Mouse (Mus musculus) limb, embryonic 14.5 days (tissue): ENCODE data around the gene Prph. TPM values are rescaled to one million over a fixed set of nuclear protein-coding genes. Genes with fewer than 3 reads are reported as not detected.

Source experiments
- ATAC-seq: fragments of 200-750 bp; cut with Nextera tagmentation; 2 replicates; pipeline ENCODE4 v1.8.0; 2017; ENCODE audit warnings: low read depth, moderate number of reproducible peaks, moderate TSS enrichment; ENCODE audit not compliant: low FRiP score
- DNase-seq: peaks from one replicate; pipeline ENCODE4 v3.0.0-alpha.2; 2015; ENCODE audit warnings: low spot score
- H3K27ac ChIP-seq: fragments of 300-500 bp; sonication (generic); replicated peaks from 2 replicates; pipeline ENCODE4 v1.5.1; 2014; ENCODE audit warnings: low read depth, mild to moderate bottlenecking, low read length, moderate library complexity, mixed read lengths
- H3K27me3 ChIP-seq: fragments of 300-500 bp; sonication (generic); 2 replicates; pipeline ENCODE4 v1.6.1; 2014; ENCODE audit warnings: low read length, mixed read lengths; ENCODE audit not compliant: control insufficient read depth, insufficient read depth
- H3K36me3 ChIP-seq: fragments of 300-500 bp; sonication (generic); 2 replicates; pipeline ENCODE4 v1.6.1; 2014; ENCODE audit warnings: mild to moderate bottlenecking, low read length, moderate library complexity, mixed read lengths; ENCODE audit not compliant: control insufficient read depth, insufficient read depth
- H3K4me1 ChIP-seq: fragments of 300-500 bp; sonication (generic); 2 replicates; pipeline ENCODE4 v1.6.1; 2014; ENCODE audit warnings: antibody characterized with exemption, low read length, mixed read lengths; ENCODE audit not compliant: control insufficient read depth, insufficient read depth
- H3K4me2 ChIP-seq: fragments of 300-500 bp; sonication (generic); replicated peaks from 2 replicates; pipeline ENCODE4 v1.6.1; 2014; ENCODE audit warnings: low read depth, mild to moderate bottlenecking, low read length, moderate library complexity; ENCODE audit not compliant: severe bottlenecking
- H3K4me3 ChIP-seq: fragments of 300-500 bp; sonication (generic); replicated peaks from 2 replicates; pipeline ENCODE4 v1.5.1; 2014; ENCODE audit warnings: low read length
- H3K9ac ChIP-seq: fragments of 300-500 bp; sonication (generic); 2 replicates; pipeline ENCODE4 v1.6.1; 2014; ENCODE audit warnings: mild to moderate bottlenecking, low read depth, low read length, moderate library complexity; ENCODE audit not compliant: severe bottlenecking
- H3K9me3 ChIP-seq: fragments of 300-500 bp; sonication (generic); 2 replicates; pipeline ENCODE4 v1.6.1; 2016; ENCODE audit warnings: low read length; ENCODE audit not compliant: control insufficient read depth
- POLR2A ChIP-seq: fragments of 200-500 bp; IDR thresholded peaks from 2 replicates; pipeline ENCODE4 v1.8.0; 2012; ENCODE audit warnings: inconsistent platforms, mild to moderate bottlenecking, moderate library complexity, borderline replicate concordance; ENCODE audit not compliant: insufficient read depth, insufficient read length; ENCODE audit errors: extremely low read depth
- WGBS: fragments of 180-500 bp; shearing (Covaris S2); extraction: QIAGEN DNeasy Blood & Tissue Kit; methylation state at CpG from one replicate; pipeline ENCODE4 v1.1.7; 2014; 5-methylcytosine and 5-hydroxymethylcytosine counted together
- polyA plus RNA-seq, 2 experiments: library from polyadenylated mRNA; depleted of rRNA in 1 of 2; stranded (reverse) in 1 of 2; unstranded in 1 of 2; fragments of >200 nt; fragmentation: Nextera tagmentation in 1 of 2; extraction: Ambion mirVana in 1 of 2; gene quantifications; 2 replicates each; pipeline versions ENCODE4 v1.2.1 to v1.2.3; 2012 to 2014

The Prph gene
- polyA plus RNA-seq (2012; rRNA removed), result 2.7 and 4.2 TPM in 2 replicates
- 1.3 and 1.7 TPM in 2 replicates for polyA plus RNA-seq (2014; fragmentation: Nextera tagmentation; extraction: Ambion mirVana)

DNA sequence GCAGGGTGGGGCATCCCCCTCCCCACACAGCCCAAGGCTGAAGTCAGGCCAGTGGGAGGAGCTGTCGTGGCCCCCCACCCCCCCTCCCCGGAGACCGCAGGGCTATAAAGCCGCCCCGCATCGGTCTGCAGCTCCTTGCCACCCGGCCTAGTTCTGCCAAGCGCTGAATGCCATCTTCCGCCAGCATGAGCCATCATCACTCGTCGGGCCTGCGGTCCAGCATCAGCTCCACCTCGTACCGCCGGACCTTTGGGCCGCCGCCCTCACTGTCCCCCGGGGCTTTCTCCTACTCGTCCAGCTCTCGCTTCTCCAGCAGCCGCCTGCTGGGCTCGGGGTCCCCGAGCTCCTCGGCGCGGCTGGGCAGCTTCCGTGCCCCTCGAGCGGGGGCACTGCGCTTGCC is at the start of gene Prph:
TSS of gene Prph (plus strand) at position 135 of the 400 bp plus-strand sequence.
- WGBS, result 2% methylated on average over 20 of the region's 30 CpGs
- Histone ChIP-seq H3K27me3 (peaks cover 66% of the 10 kb centered on the region), H3K36me3 (no peaks in the 10 kb centered on the region), H3K4me2 (peak within 1 kb of the TSS; percentile 75), H3K9me3 (no peaks in the 10 kb centered on the region), H3K4me1 (peaks cover 19% of the 10 kb centered on the region), H3K9ac (peak within 1 kb of the TSS; percentile 21; the same call in 1 of the 2 replicates), H3K27ac (no peak within 1 kb of the TSS), H3K4me3 (peak within 1 kb of the TSS; percentile 39)
- no peak for DNase-seq
- TF ChIP-seq POLR2A, result no peak
- no peak for ATAC-seq

DNA sequence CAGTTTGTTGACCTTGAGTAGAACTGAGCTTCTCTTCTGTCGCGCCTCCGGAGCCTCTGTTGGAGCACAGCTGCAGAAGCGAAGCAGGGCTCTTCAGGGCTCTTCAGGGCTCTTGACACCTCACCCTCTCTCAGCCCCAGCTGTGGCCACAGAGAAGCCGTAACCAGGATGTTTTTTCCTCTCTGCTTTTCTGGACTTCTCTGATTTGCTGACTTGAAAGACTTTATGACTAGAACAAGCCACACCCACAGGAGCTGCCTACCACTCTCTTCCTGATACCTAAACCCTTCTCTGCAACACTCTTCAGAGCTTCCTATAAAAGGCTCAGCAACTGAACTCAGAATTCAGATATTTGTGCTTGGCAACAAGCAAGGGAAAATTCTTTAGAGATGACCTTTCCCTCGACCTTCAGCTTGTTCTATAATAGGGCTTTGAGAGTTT is 46.2 kb upstream of the Prph start:
- TF ChIP-seq POLR2A, result no peak
- Histone ChIP-seq H3K27me3 (no peaks in the 10 kb centered on the region), H3K27ac (no peak overlapping the region), H3K9ac (no peak overlapping the region), H3K4me2 (no peak overlapping the region), H3K36me3 (no peaks in the 10 kb centered on the region), H3K4me1 (0 out of 2 replicates have a peak, but pooled peaks cover 5% of the 10 kb centered on the region), H3K9me3 (no peaks in the 10 kb centered on the region), H3K4me3 (no peak overlapping the region)
- WGBS, result 59% methylated on average over 6 of the region's 6 CpGs
- ATAC-seq (no peak), DNase-seq (no peak)

DNA sequence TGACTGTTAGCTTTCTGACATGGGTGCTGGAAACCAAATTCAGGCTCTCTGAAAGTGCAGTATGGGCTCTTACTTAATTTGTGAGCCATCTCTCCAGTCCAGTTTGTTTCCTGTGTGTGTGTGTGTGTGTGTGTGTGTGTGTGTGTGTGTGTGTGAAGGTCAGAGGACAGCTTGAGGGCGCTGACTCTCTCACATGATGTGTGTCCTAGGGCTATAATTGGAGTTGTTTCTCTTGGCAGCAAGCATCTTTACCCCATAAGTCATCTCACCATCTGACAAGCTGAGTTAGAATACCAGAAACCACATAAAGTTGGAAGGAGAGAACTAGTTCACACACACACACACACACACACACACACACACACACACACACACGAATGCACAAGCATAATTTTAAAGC is 44.1 kb upstream of the Prph start:
- H3K36me3 ChIP-seq, result no peaks in the 10 kb centered on the region
- no peaks in the 10 kb centered on the region for H3K27me3 ChIP-seq
- H3K27ac ChIP-seq, result no peak overlapping the region
- 0 out of 2 replicates have a peak, but pooled peaks cover 8% of the 10 kb centered on the region for H3K4me1 ChIP-seq
- H3K9ac ChIP-seq, result no peak overlapping the region
- H3K4me2 ChIP-seq, result no peak overlapping the region
- DNase-seq, result no peak
- WGBS, result 85% methylated on average over 2 of the region's 2 CpGs
- H3K4me3 ChIP-seq, result no peak overlapping the region
- no peak for TF ChIP-seq POLR2A
- no peak for ATAC-seq
- no peaks in the 10 kb centered on the region for H3K9me3 ChIP-seq

- ATAC-seq (no peak), DNase-seq (no peak)
- Histone ChIP-seq H3K4me3 (no peak overlapping the region), H3K27me3 (no peaks in the 10 kb centered on the region), H3K4me1 (0 out of 2 replicates have a peak, but pooled peaks cover 8% of the 10 kb centered on the region), H3K9ac (no peak overlapping the region), H3K4me2 (no peak overlapping the region), H3K27ac (0 out of 2 replicates have a peak overlapping the region, but pooled peaks have one; percentile 5), H3K9me3 (no peaks in the 10 kb centered on the region), H3K36me3 (no peaks in the 10 kb centered on the region)
- no peak for TF ChIP-seq POLR2A
- 63% methylated on average over 3 of the region's 3 CpGs for WGBS
Observed at GRCm38 (mm10) chr15:99011946-99012345, 43.0 kb upstream of the Prph start.

- H3K4me2 ChIP-seq, result no peak overlapping the region
- no peaks in the 10 kb centered on the region for H3K9me3 ChIP-seq
- ATAC-seq (no peak), DNase-seq (no peak)
- no peak overlapping the region for H3K27ac ChIP-seq
- no peaks in the 10 kb centered on the region for H3K27me3 ChIP-seq
- H3K9ac ChIP-seq, result no peak overlapping the region
- WGBS, result 31% methylated on average over 9 of the region's 9 CpGs
- no peaks in the 10 kb centered on the region for H3K36me3 ChIP-seq
- H3K4me3 ChIP-seq, result no peak overlapping the region
- H3K4me1 ChIP-seq, result peaks cover 29% of the 10 kb centered on the region
- no peak for TF ChIP-seq POLR2A
Observed at GRCm38 (mm10) chr15:99014496-99015030, 40.4 kb upstream of the Prph start.

DNA sequence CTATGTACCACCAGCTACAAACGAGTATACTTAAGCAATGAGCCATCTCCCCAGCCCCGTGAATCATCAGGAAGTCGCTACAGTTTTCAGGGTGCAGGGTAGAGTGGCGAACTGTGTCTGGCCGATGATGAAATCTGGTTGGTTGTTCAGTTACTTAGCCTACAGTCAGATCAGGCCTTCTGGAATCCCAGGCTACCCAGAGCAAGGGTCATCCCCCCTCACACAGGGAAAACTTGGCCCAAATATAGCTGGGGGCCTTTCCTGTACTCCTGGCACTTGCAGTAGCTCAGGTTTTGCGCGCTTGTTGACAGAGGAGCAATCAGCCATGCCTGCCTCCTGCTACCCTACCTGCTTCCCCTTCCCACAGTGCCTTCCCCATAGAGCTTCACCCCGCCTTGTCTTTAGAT is 37.6 kb upstream of the Prph start:
- DNase-seq (no peak), ATAC-seq (peak; percentile 51; the same call in 1 of the 2 replicates)
- Histone ChIP-seq H3K9me3 (no peaks in the 10 kb centered on the region), H3K9ac (peak overlapping the region; percentile 41), H3K36me3 (no peaks in the 10 kb centered on the region), H3K4me2 (peak overlapping the region; percentile 18; the same call in 1 of the 2 replicates), H3K4me1 (peaks cover 28% of the 10 kb centered on the region), H3K4me3 (no peak overlapping the region), H3K27ac (peak overlapping the region; percentile 94), H3K27me3 (no peaks in the 10 kb centered on the region)
- 51% methylated on average over 8 of the region's 8 CpGs for WGBS
- no peak for TF ChIP-seq POLR2A
